Mouse (Mus musculus) B cell, adult (primary cell): Measurements from ENCODE around the gene Gm17689. TPM values are rescaled to one million over a fixed set of nuclear protein-coding genes. Genes with fewer than 3 reads are reported as not detected.

ENCODE experiments used
- total RNA-seq: library from RNA; stranded (reverse); gene quantifications from 4 replicates; pipeline ENCODE4 v1.2.4, GENCODE M21; 2023; ENCODE audit not compliant: inconsistent age

Gene Gm17689
- total RNA-seq = not detected in 4 replicates

DNA sequence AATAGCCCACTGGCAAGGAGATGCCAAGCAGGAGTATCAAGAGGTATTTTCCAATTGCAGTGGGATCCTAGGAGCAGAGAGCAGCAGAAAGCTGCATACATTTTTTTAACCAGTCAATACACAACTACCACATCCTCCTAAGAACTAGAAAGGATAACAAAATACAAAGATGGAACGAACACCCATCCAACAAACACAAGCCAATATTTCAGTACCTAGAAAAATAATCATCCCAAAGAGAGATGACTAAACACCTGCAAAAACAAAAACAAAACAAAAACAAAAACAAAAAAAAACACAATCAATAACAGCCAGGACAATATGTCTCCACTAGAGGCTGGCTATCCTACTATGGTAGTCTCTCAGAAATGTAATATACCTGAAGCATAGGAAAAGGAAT is at the start of gene Gm17689:
TSS of gene Gm17689 (minus strand) at position 101 of the 400 bp plus-strand sequence.

DNA sequence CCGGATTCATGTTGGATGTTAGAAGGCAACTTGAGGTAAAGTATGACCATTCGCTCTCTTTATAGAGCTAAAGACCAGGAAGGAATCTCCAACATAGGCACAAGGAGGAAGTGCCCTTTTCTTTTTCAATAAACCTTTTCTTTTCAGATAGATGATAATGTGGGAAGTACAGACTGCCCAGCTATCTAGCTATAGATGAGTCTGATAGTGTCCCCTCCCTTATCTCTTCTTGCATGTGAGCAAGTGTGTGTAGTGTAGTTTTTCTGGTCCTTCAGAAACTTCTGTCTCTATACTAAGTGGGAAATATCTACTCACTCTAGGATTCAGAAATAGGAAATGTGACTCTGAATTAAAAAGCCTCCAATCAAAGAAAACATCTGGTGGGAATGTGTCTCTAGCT is 40.6 kb downstream of the Gm17689 start, which contains the start of gene Gm5615:
TSS of gene Gm5615 (minus strand) at position 101 of the 400 bp plus-strand sequence.

Other genes starting within 250 kb of the Gm17689 start
- not detected in 4 replicates for gene Gm7257, start 150.8 kb downstream of the Gm17689 start, total RNA-seq
- gene Gm9513, start 107.0 kb downstream of the Gm17689 start, total RNA-seq = not detected in 4 replicates
- gene Gm5615, start 40.7 kb downstream of the Gm17689 start, total RNA-seq = not detected in 4 replicates
- gene A630095E13Rik, start 60.7 kb upstream of the Gm17689 start, total RNA-seq = not detected in 4 replicates
- gene Acrv1, start 110.6 kb upstream of the Gm17689 start, total RNA-seq = not detected in 4 replicates
- gene Chek1, start 144.4 kb upstream of the Gm17689 start, total RNA-seq = 7.8 to 16.2 TPM (median 13.6 TPM) in 4 replicates
- 122 to 144 TPM (median 137 TPM) in 4 replicates for gene Stt3a, start 185.0 kb upstream of the Gm17689 start, total RNA-seq
- gene Ei24, start 214.8 kb upstream of the Gm17689 start, total RNA-seq = 42.5 to 51.4 TPM (median 45.7 TPM) in 4 replicates
- not detected in 4 replicates for gene Fez1, start 239.2 kb upstream of the Gm17689 start, total RNA-seq